Mouse (Mus musculus) heart, adult 2 months (tissue): ENCODE results near the gene Zc3hav1l. TPM values are rescaled to one million over a fixed set of nuclear protein-coding genes. Genes with fewer than 3 reads are reported as not detected.
A peak's percentile ranks its signal among the peaks of the same experiment; 100 is the strongest.

Experiments
- DNase-seq, 2 experiments: peaks; one replicate each; pipeline ENCODE4 v3.0.0; 2021
- H3K27ac ChIP-seq: fragments of 200-600 bp; 2 replicates; pipeline ENCODE4 v1.8.1; 2022
- H3K27me3 ChIP-seq: fragments of 200-500 bp; 2 replicates; pipeline ENCODE4 v1.6.1; 2012; ENCODE audit warnings: mild to moderate bottlenecking, low read length, inconsistent platforms, mixed read lengths; ENCODE audit not compliant: control insufficient read depth, insufficient read depth
- H3K36me3 ChIP-seq: fragments of 200-500 bp; 2 replicates; pipeline ENCODE4 v1.6.1; 2012; ENCODE audit warnings: low read length, inconsistent platforms; ENCODE audit not compliant: control insufficient read depth, insufficient read depth
- H3K4me1 ChIP-seq: fragments of 200-500 bp; 2 replicates; pipeline ENCODE4 v1.6.1; 2011; ENCODE audit warnings: low read length; ENCODE audit not compliant: control insufficient read depth, insufficient read depth
- H3K4me3 ChIP-seq: fragments of 200-600 bp; 2 replicates; pipeline ENCODE4 v1.8.1; 2022
- H3K79me2 ChIP-seq: fragments of 200-500 bp; replicated peaks from 2 replicates; pipeline ENCODE4 v1.6.1; 2012; ENCODE audit warnings: mild to moderate bottlenecking, inconsistent platforms, low read length, moderate library complexity, mixed read lengths; ENCODE audit not compliant: control insufficient read depth, insufficient read depth
- H3K9ac ChIP-seq: fragments of 200-500 bp; 2 replicates; pipeline ENCODE4 v1.6.1; 2012; ENCODE audit warnings: low read depth, mild to moderate bottlenecking, control low read depth, inconsistent platforms, low read length, mixed read lengths
- CTCF ChIP-seq: fragments of 200-600 bp; IDR thresholded peaks from 2 replicates; pipeline ENCODE4 v1.8.1; 2022; ENCODE audit warnings: antibody characterized with exemption, mild to moderate bottlenecking, moderate library complexity
- EP300 ChIP-seq: fragments of 200-500 bp; IDR thresholded peaks from 2 replicates; pipeline ENCODE4 v1.6.1; 2011; ENCODE audit warnings: low read depth, low read length, control low read depth; ENCODE audit not compliant: insufficient read depth
- POLR2A ChIP-seq: fragments of 200-500 bp; IDR thresholded peaks from 2 replicates; pipeline ENCODE4 v1.6.1; 2011; ENCODE audit warnings: mild to moderate bottlenecking, low read depth, low read length, control low read depth; ENCODE audit not compliant: insufficient read depth
- WGBS: fragments of 180-500 bp; shearing (Covaris S2); methylation state at CpG from one replicate; pipeline ENCODE4 v1.1.7; 2018; 5-methylcytosine and 5-hydroxymethylcytosine counted together
- intact Hi-C: fragments of 180-260 bp; cut with DNase I; formaldehyde crosslinking; loops from one replicate; pipeline ENCODE4 v1.15.1; 2025
- polyA plus RNA-seq: library from polyadenylated mRNA; depleted of rRNA; stranded (reverse); fragments of >200 nt; gene quantifications from 2 replicates; pipeline ENCODE4 v1.2.3, GENCODE M21; 2012
- total RNA-seq, 2 experiments: library from RNA; stranded (reverse); gene quantifications; 2 replicates each; pipeline ENCODE4 v1.2.3; 2021

Gene Zc3hav1l
- total and polyA plus RNA-seq, 3 experiments: 1.0 to 1.6 (median 1.5) TPM

DNA sequence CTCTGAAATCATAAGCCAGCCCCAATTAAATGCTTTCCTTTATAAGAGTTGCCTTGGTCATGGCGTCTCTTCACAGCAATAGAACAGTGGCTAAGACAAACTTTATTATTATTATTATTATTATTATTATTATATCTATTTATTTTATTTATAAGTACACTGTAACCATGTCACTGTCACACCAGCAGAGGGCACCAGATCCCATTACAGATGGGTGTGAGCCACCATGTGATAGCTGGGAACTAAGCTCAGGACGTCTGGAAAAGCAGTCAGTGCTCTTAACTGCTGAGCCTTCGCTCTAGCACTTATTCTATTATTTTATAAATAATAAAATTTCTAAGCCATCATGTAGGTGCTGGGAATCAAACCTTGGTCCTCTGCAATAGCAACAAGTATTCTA is 5.4 kb downstream of the Zc3hav1l start:
- intact Hi-C loops: no loop called here
- no peaks in the 10 kb centered on the region for H3K27me3 ChIP-seq
- no peak for DNase-seq
- 81% methylated on average over 3 of the region's 3 CpGs for WGBS
- no peak for TF ChIP-seq POLR2A
- peak; percentile 35 for TF ChIP-seq CTCF
- no peak for TF ChIP-seq EP300
- H3K27ac ChIP-seq: no peak overlapping the region
- H3K9ac ChIP-seq: no peak overlapping the region
- H3K4me1 ChIP-seq: no peaks in the 10 kb centered on the region
- H3K36me3 ChIP-seq: no peaks in the 10 kb centered on the region
- no peaks in the 10 kb centered on the region for H3K79me2 ChIP-seq
- H3K4me3 ChIP-seq: no peak overlapping the region

DNA sequence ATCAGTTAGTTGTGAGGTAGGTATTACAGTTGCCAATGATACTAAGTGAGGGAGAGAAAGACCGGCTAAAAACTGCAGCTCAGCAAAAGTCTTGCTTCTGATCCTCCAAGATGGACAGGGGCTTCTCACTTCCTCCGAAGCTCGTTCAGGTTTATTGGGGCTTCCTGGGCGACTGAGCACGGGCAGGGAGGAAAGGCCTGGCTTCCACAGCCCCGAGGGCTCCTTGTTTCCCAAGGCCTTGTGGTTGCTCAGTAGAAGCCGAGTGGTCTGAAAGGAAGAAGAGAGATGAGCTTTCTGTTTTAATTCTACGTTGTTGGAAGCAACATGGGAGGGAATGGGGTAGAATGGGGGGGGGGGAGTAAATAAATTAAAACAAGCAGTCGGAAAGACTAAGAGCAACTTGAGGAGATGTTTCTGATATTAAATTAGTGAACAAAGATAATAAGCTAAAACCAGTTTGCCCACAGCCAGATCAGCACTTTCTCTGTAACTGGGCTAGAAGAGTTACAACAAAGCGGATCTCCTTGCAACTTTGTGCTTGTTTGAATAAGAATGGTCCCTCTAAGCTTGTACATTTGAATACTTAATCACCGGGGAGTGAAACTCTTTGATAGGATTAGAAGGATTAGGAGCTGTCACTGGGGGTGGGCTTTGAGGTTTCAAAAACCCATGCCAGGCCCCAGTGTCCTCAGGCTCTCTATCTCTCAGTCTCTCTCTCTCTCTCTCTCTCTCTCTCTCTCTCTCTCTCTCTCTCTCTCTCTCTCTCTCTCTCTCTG is 6.0 kb downstream of the Zc3hav1l start:
- no peaks in the 10 kb centered on the region for H3K79me2 ChIP-seq
- H3K27me3 ChIP-seq: no peaks in the 10 kb centered on the region
- H3K36me3 ChIP-seq: no peaks in the 10 kb centered on the region
- H3K4me1 ChIP-seq: no peaks in the 10 kb centered on the region
- WGBS: 77% methylated on average over 11 of the region's 11 CpGs
- intact Hi-C loops: no loop called here
- DNase-seq: no peak
- no peak overlapping the region for H3K9ac ChIP-seq
- no peak for TF ChIP-seq POLR2A
- H3K4me3 ChIP-seq: no peak overlapping the region
- H3K27ac ChIP-seq: no peak overlapping the region

DNA sequence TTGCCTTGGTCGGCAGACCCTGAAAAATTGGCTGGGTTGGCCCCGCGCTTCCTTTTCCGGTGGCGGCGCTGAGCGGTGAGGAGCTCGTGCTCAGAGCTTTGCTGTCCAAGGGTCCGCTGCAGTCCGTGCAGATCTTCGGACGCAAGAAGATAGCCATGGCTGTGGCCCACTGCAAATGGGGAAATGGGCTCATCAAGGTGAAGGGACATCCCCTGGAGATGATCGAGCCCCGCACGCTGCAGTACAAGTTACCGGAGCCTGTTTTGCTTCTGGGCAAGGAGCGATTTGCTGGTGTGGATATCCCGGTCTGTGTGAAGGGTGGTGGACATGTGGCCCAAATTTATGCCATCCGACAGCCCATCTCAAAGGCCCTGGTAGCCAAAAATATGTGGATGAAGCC is 14.6 kb downstream of the Zc3hav1l start:
- Histone ChIP-seq H3K27ac (no peak overlapping the region), H3K79me2 (no peaks in the 10 kb centered on the region), H3K27me3 (no peaks in the 10 kb centered on the region), H3K9ac (no peak overlapping the region), H3K4me3 (no peak overlapping the region), H3K36me3 (no peaks in the 10 kb centered on the region), H3K4me1 (no peaks in the 10 kb centered on the region)
- no peak for TF ChIP-seq EP300
- TF ChIP-seq POLR2A: no peak
- no peak for TF ChIP-seq CTCF
- WGBS: 96% methylated on average over 19 of the region's 19 CpGs
- intact Hi-C loops: no loop called here
- no peak for DNase-seq

DNA sequence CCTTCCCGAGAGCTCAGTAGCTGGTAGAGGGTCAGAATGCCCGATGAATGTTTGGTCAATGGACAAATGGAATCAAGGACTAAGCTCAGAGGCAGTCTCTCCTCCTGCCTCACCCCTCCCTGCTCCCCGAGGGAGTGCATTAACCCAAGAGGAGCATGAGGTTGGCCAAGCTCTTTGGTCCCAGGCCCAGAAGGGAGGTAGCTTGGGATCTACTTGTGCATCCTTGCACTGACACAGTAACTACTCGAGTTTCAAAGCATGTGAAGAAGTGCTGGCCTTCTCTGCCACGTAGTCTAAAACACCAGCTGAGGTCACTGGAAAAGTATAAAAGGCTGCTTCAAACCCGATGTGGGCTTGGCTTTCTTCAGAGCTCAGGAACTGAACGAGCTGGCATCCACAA is 34.6 kb downstream of the Zc3hav1l start:
- Histone ChIP-seq H3K4me1 (no peaks in the 10 kb centered on the region), H3K4me3 (no peak overlapping the region), H3K27ac (no peak overlapping the region), H3K79me2 (no peaks in the 10 kb centered on the region), H3K36me3 (no peaks in the 10 kb centered on the region), H3K9ac (no peak overlapping the region), H3K27me3 (no peaks in the 10 kb centered on the region)
- TF ChIP-seq CTCF: no peak
- no peak for TF ChIP-seq POLR2A
- TF ChIP-seq EP300: no peak
- intact Hi-C loops: no loop called here
- no peak for DNase-seq
- WGBS: 66% methylated on average over 7 of the region's 7 CpGs

DNA sequence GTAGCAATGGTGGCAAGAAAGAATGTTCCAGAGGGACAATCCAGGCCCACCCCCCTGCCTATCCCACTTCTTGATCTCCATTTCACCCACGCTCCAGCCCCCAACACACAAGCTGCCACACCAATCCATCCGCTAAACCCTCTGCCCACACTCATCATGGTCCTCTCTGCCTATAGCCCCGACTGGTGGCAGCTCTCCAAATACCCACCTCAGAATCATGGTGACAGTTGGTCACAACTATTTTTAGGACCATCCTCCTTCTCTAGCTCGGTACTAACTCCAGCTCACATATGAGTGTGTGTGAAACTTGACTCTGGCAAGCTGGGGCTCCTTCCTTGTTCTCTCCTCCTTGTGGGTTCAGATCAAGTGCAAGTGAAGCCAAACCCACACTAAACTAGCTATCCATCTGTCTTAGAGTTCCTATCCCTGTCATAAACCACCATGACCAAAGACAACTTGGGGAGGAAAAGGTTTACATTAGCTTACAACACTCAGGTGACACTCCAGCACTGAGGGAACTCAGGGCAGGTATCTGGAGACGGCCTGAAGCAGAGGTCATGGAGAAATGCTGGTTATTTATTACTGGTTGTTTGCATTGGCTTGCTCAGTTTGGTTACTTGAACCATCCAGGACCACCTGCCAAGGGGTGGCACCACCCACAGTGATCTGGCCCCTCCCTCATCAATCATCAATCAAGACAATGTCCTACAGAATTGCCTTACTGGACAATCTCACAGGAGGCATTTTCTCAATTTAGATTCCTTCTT is 35.5 kb downstream of the Zc3hav1l start:
- H3K79me2 ChIP-seq: no peaks in the 10 kb centered on the region
- 62% methylated on average over 5 of the region's 5 CpGs for WGBS
- intact Hi-C loops: no loop called here
- H3K27me3 ChIP-seq: no peaks in the 10 kb centered on the region
- no peak overlapping the region for H3K27ac ChIP-seq
- no peaks in the 10 kb centered on the region for H3K36me3 ChIP-seq
- DNase-seq: no peak
- no peak overlapping the region for H3K9ac ChIP-seq
- H3K4me3 ChIP-seq: no peak overlapping the region
- TF ChIP-seq EP300 (no peak), POLR2A (no peak), CTCF (no peak)
- no peaks in the 10 kb centered on the region for H3K4me1 ChIP-seq

DNA sequence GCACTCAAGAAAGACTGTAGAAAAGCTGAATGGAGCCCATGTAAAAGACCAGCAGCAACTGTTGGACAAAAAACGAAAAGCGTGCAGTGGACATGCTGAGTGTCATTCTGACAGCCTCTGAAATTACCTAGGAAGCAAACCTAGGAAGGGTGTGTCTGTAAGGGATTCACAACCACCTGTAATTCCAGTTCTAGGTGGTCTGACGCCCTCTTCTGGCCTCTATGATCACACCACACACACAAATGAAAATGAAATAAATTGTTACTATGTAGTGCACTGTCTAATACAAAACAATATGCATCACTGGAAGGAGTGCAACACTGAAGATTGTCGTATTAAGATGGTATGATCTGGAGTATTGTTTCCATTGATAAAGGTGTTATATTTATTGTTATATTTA is 37.2 kb downstream of the Zc3hav1l start:
- Histone ChIP-seq H3K27ac (no peak overlapping the region), H3K79me2 (no peaks in the 10 kb centered on the region), H3K9ac (no peak overlapping the region), H3K4me1 (no peaks in the 10 kb centered on the region), H3K27me3 (no peaks in the 10 kb centered on the region), H3K4me3 (no peak overlapping the region), H3K36me3 (no peaks in the 10 kb centered on the region)
- DNase-seq: no peak
- intact Hi-C loops: no loop called here
- 75% methylated on average over 4 of the region's 4 CpGs for WGBS
- TF ChIP-seq CTCF (no peak), POLR2A (no peak), EP300 (no peak)
